Mouse (Mus musculus): ENCODE data around the gene Sp6. TPM values are rescaled to one million over a fixed set of nuclear protein-coding genes. Genes with fewer than 3 reads are reported as not detected.

Sp6 gene
- polyA plus RNA-seq, 1 experiment: 0.95 TPM

DNA sequence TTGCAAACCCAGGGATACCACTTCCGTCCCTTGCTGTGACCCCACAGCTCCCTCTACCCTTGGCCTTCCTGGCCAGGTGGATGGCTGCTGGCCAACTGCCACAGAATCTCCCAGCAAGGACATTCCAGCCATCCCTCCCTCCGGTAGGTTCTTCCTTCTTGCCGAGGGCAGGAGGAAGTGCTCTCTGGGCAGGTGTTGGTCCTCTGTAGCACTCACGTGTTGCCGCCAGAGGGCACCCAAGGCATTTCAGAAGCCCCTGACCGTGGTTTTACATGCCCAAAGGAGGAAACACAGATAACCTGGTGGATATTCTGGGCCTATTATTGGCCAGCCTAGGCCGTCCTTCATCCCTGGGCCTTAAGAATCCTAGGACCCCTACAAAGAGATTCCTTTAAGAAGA, 30.8 kb upstream of the Sp6 start:
- H3K36me3 ChIP-seq (ENCODE audit: control insufficient read depth, insufficient read depth, low read length): no peaks in the 10 kb centered on the region

DNA sequence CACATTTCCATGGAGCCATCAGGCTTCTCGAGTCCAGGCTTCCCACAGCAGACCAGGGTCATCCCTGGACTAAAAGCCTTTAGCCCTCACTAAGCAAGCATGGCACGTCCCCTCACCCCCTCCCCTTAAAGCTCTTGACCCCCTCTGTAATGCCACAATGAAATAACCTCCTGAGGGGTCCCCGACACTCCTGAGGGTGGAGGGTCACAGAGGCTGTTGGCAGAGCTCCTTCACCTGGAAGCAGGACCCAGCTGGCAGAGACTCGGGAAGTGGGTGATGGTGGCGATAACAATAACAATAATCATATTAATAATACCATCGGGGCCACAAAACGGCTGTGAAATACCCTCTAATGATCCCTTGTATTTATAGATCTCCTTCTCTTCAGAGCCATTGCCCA, 30.3 kb upstream of the Sp6 start, which contains the start of gene Sp2:
Sp2 (minus strand) TSS at position 101 of the 400 bp plus-strand sequence.
- WGBS: 63% methylated on average over 7 of the region's 7 CpGs

More for the DNA sequence above, 30.8 kb upstream of the Sp6 start:
- Histone ChIP-seq H3K4me3 (ENCODE audit: insufficient read depth, low read depth, low read length) (no peak overlapping the region), H3K27me3 (replicated peaks; ENCODE audit: control insufficient read depth, insufficient read depth, low read length) (no peaks in the 10 kb centered on the region), H3K4me1 (ENCODE audit: control insufficient read depth, insufficient read depth, low read length) (no peaks in the 10 kb centered on the region; the same call in 1 of the 2 replicates), H3K27ac (ENCODE audit: insufficient read depth, low read depth, low read length) (no peak overlapping the region)
- 2% methylated on average over 7 of the region's 7 CpGs for WGBS
- peak; percentile 85 for DNase-seq
- TF ChIP-seq CTCF (conservative IDR thresholded peaks at IDR 0.05; ENCODE audit: insufficient read depth, insufficient read length, low read depth, low read length): peak; percentile 95
- no peak for TF ChIP-seq POLR2A (IDR thresholded peaks at IDR 0.05; ENCODE audit: low read depth, low read length)

DNA sequence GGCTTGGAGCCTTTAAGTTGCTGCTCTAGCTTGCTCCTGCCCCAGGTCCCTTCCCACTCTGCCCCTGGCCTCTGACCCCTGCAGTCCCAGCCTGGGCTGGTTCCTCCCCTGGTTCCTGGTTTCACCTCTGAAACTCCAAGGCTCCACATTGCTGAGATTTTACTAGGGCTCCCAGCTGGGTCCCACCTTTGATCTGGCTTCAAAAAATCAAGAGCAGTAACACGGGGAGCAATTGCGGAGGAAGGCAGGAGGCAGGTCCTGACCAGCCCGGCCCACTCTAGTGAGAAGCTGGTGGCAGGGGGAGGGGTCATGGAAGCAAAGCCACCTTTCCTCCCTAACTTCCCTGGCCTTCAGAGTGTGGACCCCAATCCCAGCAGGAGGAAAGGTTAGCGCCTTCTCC, 28.3 kb upstream of the Sp6 start:
- WGBS: 58% methylated on average over 4 of the region's 4 CpGs
- Histone ChIP-seq H3K4me3 (ENCODE audit: insufficient read depth, low read depth, low read length) (no peak overlapping the region), H3K36me3 (ENCODE audit: control insufficient read depth, insufficient read depth, low read length) (no peaks in the 10 kb centered on the region), H3K27ac (ENCODE audit: insufficient read depth, low read depth, low read length) (no peak overlapping the region), H3K4me1 (ENCODE audit: control insufficient read depth, insufficient read depth, low read length) (no peaks in the 10 kb centered on the region), H3K27me3 (replicated peaks; ENCODE audit: control insufficient read depth, insufficient read depth, low read length) (no peaks in the 10 kb centered on the region)
- no peak for DNase-seq
- TF ChIP-seq POLR2A (IDR thresholded peaks at IDR 0.05; ENCODE audit: low read depth, low read length) (no peak), CTCF (conservative IDR thresholded peaks at IDR 0.05; ENCODE audit: insufficient read depth, insufficient read length, low read depth, low read length) (no peak)

More for the DNA sequence above, 30.3 kb upstream of the Sp6 start, which contains the start of gene Sp2:
- H3K36me3 ChIP-seq (ENCODE audit: control insufficient read depth, insufficient read depth, low read length): no peaks in the 10 kb centered on the region
- H3K27me3 ChIP-seq (replicated peaks; ENCODE audit: control insufficient read depth, insufficient read depth, low read length): no peaks in the 10 kb centered on the region
- no peak within 1 kb of the TSS for H3K4me3 ChIP-seq (ENCODE audit: insufficient read depth, low read depth, low read length)
- no peak for TF ChIP-seq POLR2A (IDR thresholded peaks at IDR 0.05; ENCODE audit: low read depth, low read length)
- no peak for TF ChIP-seq CTCF (conservative IDR thresholded peaks at IDR 0.05; ENCODE audit: insufficient read depth, insufficient read length, low read depth, low read length)
- no peak for DNase-seq
- H3K4me1 ChIP-seq (ENCODE audit: control insufficient read depth, insufficient read depth, low read length): no peaks in the 10 kb centered on the region; the same call in 1 of the 2 replicates
- H3K27ac ChIP-seq (ENCODE audit: insufficient read depth, low read depth, low read length): no peak within 1 kb of the TSS

DNA sequence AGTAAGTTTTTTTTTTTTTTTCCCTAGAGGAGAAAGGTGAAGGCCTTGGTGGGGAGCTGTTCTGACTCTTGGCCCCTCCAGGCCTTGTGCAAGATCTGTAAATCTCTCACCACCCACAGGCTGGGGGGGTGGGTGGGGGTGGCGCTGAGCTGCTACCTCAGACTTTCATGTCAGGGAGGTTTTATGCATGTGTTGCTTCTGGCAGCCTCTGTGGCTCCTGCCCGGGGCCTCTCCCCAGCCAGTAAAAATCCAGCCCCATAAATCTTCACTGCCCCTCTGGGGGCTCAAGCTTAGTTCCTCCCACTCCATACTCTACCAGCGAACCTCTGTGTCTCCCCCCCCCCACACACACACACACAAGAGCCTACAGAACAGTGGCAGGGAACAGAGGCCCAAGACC, 26.7 kb upstream of the Sp6 start:
- no peaks in the 10 kb centered on the region for H3K27me3 ChIP-seq (replicated peaks; ENCODE audit: control insufficient read depth, insufficient read depth, low read length)
- DNase-seq: no peak
- no peak overlapping the region for H3K27ac ChIP-seq (ENCODE audit: insufficient read depth, low read depth, low read length)
- H3K36me3 ChIP-seq (ENCODE audit: control insufficient read depth, insufficient read depth, low read length): no peaks in the 10 kb centered on the region
- WGBS: 40% methylated on average over 3 of the region's 3 CpGs
- no peak overlapping the region for H3K4me3 ChIP-seq (ENCODE audit: insufficient read depth, low read depth, low read length)
- no peak for TF ChIP-seq CTCF (conservative IDR thresholded peaks at IDR 0.05; ENCODE audit: insufficient read depth, insufficient read length, low read depth, low read length)
- H3K4me1 ChIP-seq (ENCODE audit: control insufficient read depth, insufficient read depth, low read length): no peaks in the 10 kb centered on the region

DNA sequence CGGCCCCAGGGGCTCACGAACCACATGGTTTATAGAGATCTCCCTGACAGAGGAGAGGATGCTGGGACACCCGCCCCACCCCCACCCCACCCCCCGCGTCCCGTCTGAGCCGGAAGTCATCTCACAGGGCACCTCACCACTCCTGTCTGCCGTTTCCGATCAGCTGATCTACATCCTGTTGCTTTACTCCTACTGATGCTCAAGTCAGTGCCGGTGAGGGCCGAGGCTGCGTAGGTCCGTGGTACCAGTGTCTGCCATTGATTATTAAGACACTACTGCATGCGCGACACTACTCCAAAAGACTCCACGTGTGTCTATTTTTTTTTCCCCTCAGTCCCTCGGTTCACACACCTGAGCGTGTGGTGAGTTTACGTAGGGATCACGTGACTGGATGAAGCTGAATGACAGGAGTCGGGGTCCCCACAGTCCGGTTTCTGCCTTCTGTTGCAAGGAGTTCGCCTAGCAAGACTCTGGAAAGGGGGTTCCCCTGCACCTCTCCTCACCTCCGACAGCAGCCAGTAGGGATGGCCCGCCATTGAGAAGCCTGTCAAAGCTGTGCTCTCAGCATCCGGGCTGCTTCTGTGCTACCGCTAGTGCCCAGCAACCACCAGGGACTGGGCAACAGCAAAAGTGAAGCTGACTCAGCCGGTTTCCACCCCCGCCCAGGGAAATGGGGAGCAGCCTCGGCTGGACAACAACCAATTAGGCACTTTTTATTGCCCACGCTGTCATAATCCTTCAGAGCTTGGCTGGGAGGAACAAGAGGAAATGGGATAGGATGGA, 25.1 kb upstream of the Sp6 start:
- H3K4me3 ChIP-seq (ENCODE audit: insufficient read depth, low read depth, low read length): peak overlapping the region; percentile 17
- no peak for DNase-seq
- no peaks in the 10 kb centered on the region for H3K4me1 ChIP-seq (ENCODE audit: control insufficient read depth, insufficient read depth, low read length)
- H3K27ac ChIP-seq (ENCODE audit: insufficient read depth, low read depth, low read length): no peak overlapping the region
- H3K36me3 ChIP-seq (ENCODE audit: control insufficient read depth, insufficient read depth, low read length): no peaks in the 10 kb centered on the region
- no peaks in the 10 kb centered on the region for H3K27me3 ChIP-seq (replicated peaks; ENCODE audit: control insufficient read depth, insufficient read depth, low read length)
- TF ChIP-seq POLR2A (IDR thresholded peaks at IDR 0.05; ENCODE audit: low read depth, low read length): no peak
- TF ChIP-seq CTCF (conservative IDR thresholded peaks at IDR 0.05; ENCODE audit: insufficient read depth, insufficient read length, low read depth, low read length): no peak
- WGBS: 11% methylated on average over 31 of the region's 31 CpGs

DNA sequence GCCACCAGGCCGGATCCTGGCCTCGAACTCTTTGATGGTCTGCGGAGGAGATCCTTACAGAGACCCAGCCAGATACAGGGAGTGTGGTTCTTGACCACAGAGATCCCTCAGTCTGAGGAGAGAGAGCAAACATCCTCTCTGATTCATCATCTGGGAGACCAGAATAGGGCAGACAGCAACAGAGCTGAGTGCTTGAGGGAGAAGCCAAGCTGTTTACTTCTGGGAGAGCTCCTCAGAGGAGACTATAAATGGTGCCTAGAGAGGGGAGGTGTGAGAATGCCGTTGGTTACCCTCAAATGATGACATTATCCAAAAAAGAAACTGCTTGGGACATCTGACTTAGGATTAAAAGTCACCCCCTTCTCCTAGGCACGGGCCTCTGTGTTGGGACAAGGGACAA, 21.7 kb upstream of the Sp6 start:
- H3K27ac ChIP-seq (ENCODE audit: insufficient read depth, low read depth, low read length): no peak overlapping the region
- no peaks in the 10 kb centered on the region for H3K4me1 ChIP-seq (ENCODE audit: control insufficient read depth, insufficient read depth, low read length)
- no peaks in the 10 kb centered on the region for H3K27me3 ChIP-seq (replicated peaks; ENCODE audit: control insufficient read depth, insufficient read depth, low read length)
- no peak for DNase-seq
- TF ChIP-seq POLR2A (IDR thresholded peaks at IDR 0.05; ENCODE audit: low read depth, low read length) (no peak), CTCF (conservative IDR thresholded peaks at IDR 0.05; ENCODE audit: insufficient read depth, insufficient read length, low read depth, low read length) (no peak)
- no peak overlapping the region for H3K4me3 ChIP-seq (ENCODE audit: insufficient read depth, low read depth, low read length)
- WGBS: 86% methylated on average over 5 of the region's 5 CpGs
- H3K36me3 ChIP-seq (ENCODE audit: control insufficient read depth, insufficient read depth, low read length): no peaks in the 10 kb centered on the region

DNA sequence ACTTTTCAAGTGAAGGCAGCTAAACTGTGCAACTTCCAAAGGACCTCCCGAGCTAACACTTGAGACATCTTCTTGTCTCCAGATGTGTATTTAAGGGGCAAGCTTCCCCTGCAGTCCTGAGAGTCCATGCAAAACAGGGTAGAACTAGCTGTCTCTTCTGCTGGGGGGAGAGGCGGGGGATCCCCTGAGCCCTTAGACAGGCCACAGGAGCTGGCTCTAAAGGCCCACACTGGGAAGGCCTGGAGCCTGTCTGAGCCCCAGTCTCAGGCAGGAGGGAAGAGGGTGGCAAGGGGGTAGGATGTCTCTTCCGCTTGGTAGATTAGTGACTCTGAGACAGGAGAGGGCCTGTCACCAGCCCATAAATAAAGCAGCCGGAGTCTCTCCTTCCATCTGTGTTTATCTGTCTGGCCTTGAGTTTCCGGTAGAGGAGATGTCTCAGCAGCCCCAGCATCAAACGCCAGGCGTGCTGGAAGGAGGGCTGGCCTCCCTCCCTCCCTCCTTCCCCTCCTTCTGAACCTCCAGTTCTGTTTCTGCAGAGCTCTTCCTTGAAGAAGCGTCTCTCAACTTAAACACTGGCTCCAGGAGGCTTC, 20.4 kb upstream of the Sp6 start:
- DNase-seq: no peak
- Histone ChIP-seq H3K4me3 (ENCODE audit: insufficient read depth, low read depth, low read length) (no peak overlapping the region), H3K27me3 (replicated peaks; ENCODE audit: control insufficient read depth, insufficient read depth, low read length) (no peaks in the 10 kb centered on the region), H3K27ac (ENCODE audit: insufficient read depth, low read depth, low read length) (no peak overlapping the region), H3K36me3 (ENCODE audit: control insufficient read depth, insufficient read depth, low read length) (no peaks in the 10 kb centered on the region), H3K4me1 (ENCODE audit: control insufficient read depth, insufficient read depth, low read length) (no peaks in the 10 kb centered on the region)
- WGBS: 67% methylated on average over 8 of the region's 8 CpGs
- no peak for TF ChIP-seq POLR2A (IDR thresholded peaks at IDR 0.05; ENCODE audit: low read depth, low read length)
- no peak for TF ChIP-seq CTCF (conservative IDR thresholded peaks at IDR 0.05; ENCODE audit: insufficient read depth, insufficient read length, low read depth, low read length)

Data from kidney, adult 2 months (tissue).